Mouse (Mus musculus) gastrocnemius, adult 2 months (tissue): ENCODE results near the gene Farsb. TPM values are rescaled to one million over a fixed set of nuclear protein-coding genes. Genes with fewer than 3 reads are reported as not detected.

Experiments used
- DNase-seq: peaks from one replicate; pipeline ENCODE4 v3.0.0; 2022
- H3K27ac ChIP-seq: fragments of 200-600 bp; 2 replicates; pipeline ENCODE4 v1.8.1; 2022; ENCODE audit warnings: mild to moderate bottlenecking
- H3K4me3 ChIP-seq: fragments of 200-600 bp; 2 replicates; pipeline ENCODE4 v1.8.1; 2022; ENCODE audit warnings: mild to moderate bottlenecking, moderate library complexity
- CTCF ChIP-seq: fragments of 200-600 bp; IDR thresholded peaks from 2 replicates; pipeline ENCODE4 v1.8.1; 2022; ENCODE audit warnings: antibody characterized with exemption, mild to moderate bottlenecking, moderate library complexity
- intact Hi-C: fragments of 180-260 bp; cut with DNase I; formaldehyde crosslinking; loops from one replicate; pipeline ENCODE4 v1.15.1; 2025
- total RNA-seq, 2 experiments: library from RNA; stranded (reverse); gene quantifications; 2 replicates each; pipeline ENCODE4 v1.2.3; 2021

The Farsb gene
- total RNA-seq, 2 experiments from 2014 or later: 58.4 to 62.8 TPM

GRCm38 (mm10) chr1:78399755-78400154 lies 88.9 kb downstream of the Farsb start:
- no peak for DNase-seq
- Histone ChIP-seq H3K4me3 (no peak overlapping the region), H3K27ac (no peak overlapping the region)
- intact Hi-C loops: no loop called here
- TF ChIP-seq CTCF: no peak

GRCm38 (mm10) chr1:78396320-78396913 lies 92.3 kb downstream of the Farsb start:
- DNase-seq: peak; percentile 29
- H3K4me3 ChIP-seq: no peak overlapping the region
- H3K27ac ChIP-seq: no peak overlapping the region
- no peak for TF ChIP-seq CTCF
- intact Hi-C loops: no loop called here

- TF ChIP-seq CTCF: no peak
- intact Hi-C loops: no loop called here
- no peak for DNase-seq
Observed at GRCm38 (mm10) chr1:78395737-78396136, 93.0 kb downstream of the Farsb start.

GRCm38 (mm10) chr1:78395191-78395735 lies 93.4 kb downstream of the Farsb start:
- TF ChIP-seq CTCF: no peak
- H3K27ac ChIP-seq: no peak overlapping the region
- H3K4me3 ChIP-seq: no peak overlapping the region
- intact Hi-C loops: no loop called here
- DNase-seq: peak; percentile 19

More at GRCm38 (mm10) chr1:78395737-78396136, 93.0 kb downstream of the Farsb start:
- Histone ChIP-seq H3K27ac (no peak overlapping the region), H3K4me3 (no peak overlapping the region)

GRCm38 (mm10) chr1:78388848-78389247 lies 99.8 kb downstream of the Farsb start:
- intact Hi-C loops: no loop called here
- no peak overlapping the region for H3K4me3 ChIP-seq
- H3K27ac ChIP-seq: no peak overlapping the region
- no peak for DNase-seq
- no peak for TF ChIP-seq CTCF

GRCm38 (mm10) chr1:78387854-78388253 lies 100.8 kb downstream of the Farsb start:
- no peak for DNase-seq
- intact Hi-C loops: no loop called here
- Histone ChIP-seq H3K4me3 (no peak overlapping the region), H3K27ac (no peak overlapping the region)
- no peak for TF ChIP-seq CTCF

GRCm38 (mm10) chr1:78380950-78381349 lies 107.7 kb downstream of the Farsb start:
- H3K27ac ChIP-seq: no peak overlapping the region
- TF ChIP-seq CTCF: no peak
- no peak for DNase-seq
- intact Hi-C loops: no loop called here
- no peak overlapping the region for H3K4me3 ChIP-seq

GRCm38 (mm10) chr1:78375058-78375457 lies 113.6 kb downstream of the Farsb start:
- no peak overlapping the region for H3K4me3 ChIP-seq
- no peak for TF ChIP-seq CTCF
- intact Hi-C loops: no loop called here
- H3K27ac ChIP-seq: no peak overlapping the region
- no peak for DNase-seq

- Histone ChIP-seq H3K4me3 (no peak overlapping the region), H3K27ac (no peak overlapping the region)
- DNase-seq: no peak
- intact Hi-C loops: no loop called here
- no peak for TF ChIP-seq CTCF
Observed at GRCm38 (mm10) chr1:78373836-78374235, 114.9 kb downstream of the Farsb start.

- no peak for DNase-seq
- Histone ChIP-seq H3K4me3 (no peak overlapping the region), H3K27ac (no peak overlapping the region)
- intact Hi-C loops: no loop called here
- no peak for TF ChIP-seq CTCF
Observed at GRCm38 (mm10) chr1:78372316-78372715, 116.4 kb downstream of the Farsb start.

- no peak for TF ChIP-seq CTCF
- DNase-seq: peak; percentile 36
- intact Hi-C loops: no loop called here
- no peak overlapping the region for H3K4me3 ChIP-seq
- H3K27ac ChIP-seq: no peak overlapping the region
Observed at GRCm38 (mm10) chr1:78371569-78372236, 117.0 kb downstream of the Farsb start.

- no peak overlapping the region for H3K27ac ChIP-seq
- intact Hi-C loops: no loop called here
- DNase-seq: no peak
- H3K4me3 ChIP-seq: no peak overlapping the region
- no peak for TF ChIP-seq CTCF
Observed at GRCm38 (mm10) chr1:78370121-78370520, 118.6 kb downstream of the Farsb start.

Other genes starting within 250 kb of the Farsb start
- not detected for gene Sgpp2, start 178.6 kb downstream of the Farsb start, total RNA-seq
- not detected for gene Mogat1, start 22.1 kb upstream of the Farsb start, total RNA-seq
- not detected for gene BC035947, start 23.3 kb upstream of the Farsb start, total RNA-seq
- gene Acsl3, start 168.9 kb upstream of the Farsb start, total RNA-seq: 10 to 100 TPM in 1 of 2 experiments, 1 to 10 TPM in 1; 7.3 to 21.1 TPM
- gene Utp14b, start 169.1 kb upstream of the Farsb start, total RNA-seq: 1 to 10 TPM; 1.6 to 2.6 TPM